Mouse (Mus musculus) stomach, postnatal 0 days (tissue): ENCODE data around the gene Ptprn2.

Experiments
- CTCF ChIP-seq: IDR thresholded peaks from 2 replicates; pipeline ENCODE4 v1.5.1; 2016; ENCODE audit warnings: antibody characterized with exemption, low read depth, mild to moderate bottlenecking, moderate library complexity
- EP300 ChIP-seq: optimal IDR thresholded peaks from 2 replicates; pipeline ENCODE3; 2016; ENCODE audit warnings: antibody characterized with exemption

GRCm38 (mm10) chr12:116540608-116541007, 55.1 kb downstream of the Ptprn2 start:
- TF ChIP-seq CTCF (no peak), EP300 (no peak)
